Mouse (Mus musculus) midbrain, embryonic 15.5 days (tissue): Measurements from ENCODE around the gene Fgf22. TPM values are rescaled to one million over a fixed set of nuclear protein-coding genes. Genes with fewer than 3 reads are reported as not detected.
"Not testable (repeated sequence)": the region's sequence is repeated elsewhere in the genome, so short reads cannot be mapped to it uniquely, and the experiment has no call there.

ENCODE experiments used
- ATAC-seq: fragments of 200-750 bp; cut with Nextera tagmentation; replicated peaks from 2 replicates; pipeline ENCODE4 v1.8.0; 2017; ENCODE audit warnings: moderate TSS enrichment
- H3K27ac ChIP-seq: fragments of 300-500 bp; sonication (generic); 2 replicates; pipeline ENCODE4 v1.5.1; 2015; ENCODE audit warnings: mild to moderate bottlenecking, inconsistent platforms
- H3K27me3 ChIP-seq: fragments of 300-500 bp; sonication (generic); replicated peaks from 2 replicates; pipeline ENCODE4 v1.6.1; 2015; ENCODE audit warnings: inconsistent platforms
- H3K36me3 ChIP-seq: fragments of 300-500 bp; sonication (generic); replicated peaks from 2 replicates; pipeline ENCODE4 v1.6.1; 2015; ENCODE audit warnings: inconsistent platforms
- H3K4me1 ChIP-seq: fragments of 300-500 bp; sonication (generic); 2 replicates; pipeline ENCODE4 v1.6.1; 2015; ENCODE audit warnings: inconsistent platforms
- H3K4me2 ChIP-seq: fragments of 300-500 bp; sonication (generic); 2 replicates; pipeline ENCODE4 v1.6.1; 2015; ENCODE audit warnings: inconsistent platforms, mild to moderate bottlenecking, moderate library complexity
- H3K4me3 ChIP-seq: fragments of 300-500 bp; sonication (generic); 2 replicates; pipeline ENCODE4 v1.5.1; 2015; ENCODE audit warnings: mild to moderate bottlenecking, inconsistent platforms
- H3K9ac ChIP-seq: fragments of 300-500 bp; sonication (generic); 2 replicates; pipeline ENCODE4 v1.6.1; 2015; ENCODE audit warnings: mild to moderate bottlenecking, inconsistent platforms
- H3K9me3 ChIP-seq: fragments of 300-500 bp; sonication (generic); 2 replicates; pipeline ENCODE4 v1.6.1; 2016; ENCODE audit warnings: inconsistent platforms
- WGBS: fragments of 180-500 bp; shearing (Covaris S2); methylation state at CpG from one replicate; pipeline ENCODE4 v1.1.7; 2015; ENCODE audit warnings: mixed read lengths; 5-methylcytosine and 5-hydroxymethylcytosine counted together
- polyA plus RNA-seq: library from polyadenylated mRNA; unstranded; fragments of >200 nt; fragmentation: Nextera tagmentation; extraction: Ambion mirVana; gene quantifications from 2 replicates; pipeline ENCODE4 v1.2.1, GENCODE M21; 2015

The Fgf22 gene
- polyA plus RNA-seq, 1 experiment from 2014 or later = 1.6 TPM

- H3K9me3 ChIP-seq = peaks cover 23% of the 10 kb centered on the region
- H3K4me3 ChIP-seq = no peak overlapping the region
- H3K27ac ChIP-seq = no peak overlapping the region
- peaks cover 94% of the 10 kb centered on the region for H3K36me3 ChIP-seq
- H3K27me3 ChIP-seq = peaks cover 6% of the 10 kb centered on the region; the same call in 1 of the 2 replicates
- H3K4me1 ChIP-seq = no peaks in the 10 kb centered on the region
- H3K9ac ChIP-seq = no peak overlapping the region
- ATAC-seq = no peak
- 85% methylated on average over 10 of the region's 10 CpGs for WGBS
- H3K4me2 ChIP-seq = no peak overlapping the region
These were observed 16.6 kb upstream of the Fgf22 start for GRCm38 (mm10) chr10:79738259-79738658.

- Histone ChIP-seq H3K9ac (no peak overlapping the region), H3K36me3 (peaks cover 88% of the 10 kb centered on the region), H3K4me3 (no peak overlapping the region), H3K4me1 (no peaks in the 10 kb centered on the region), H3K27me3 (peaks cover 6% of the 10 kb centered on the region; the same call in 1 of the 2 replicates), H3K4me2 (no peak overlapping the region), H3K9me3 (peaks cover 23% of the 10 kb centered on the region), H3K27ac (no peak overlapping the region)
- no peak for ATAC-seq
- WGBS = 96% methylated on average over 28 of the region's 28 CpGs
These were observed 15.6 kb upstream of the Fgf22 start for GRCm38 (mm10) chr10:79739234-79739633.

- WGBS = 60% methylated on average over 11 of the region's 11 CpGs
- H3K4me3 ChIP-seq = no peak overlapping the region
These were observed 14.0 kb upstream of the Fgf22 start for GRCm38 (mm10) chr10:79740863-79741262.

GRCm38 (mm10) chr10:79743161-79743560 is 11.7 kb upstream of the Fgf22 start:
- no peak for ATAC-seq
- no peak overlapping the region for H3K9ac ChIP-seq
- no peak overlapping the region for H3K4me2 ChIP-seq
- no peak overlapping the region for H3K27ac ChIP-seq
- H3K36me3 ChIP-seq = peaks cover 50% of the 10 kb centered on the region
- H3K9me3 ChIP-seq = peaks cover 17% of the 10 kb centered on the region
- H3K27me3 ChIP-seq = no peaks in the 10 kb centered on the region
- 88% methylated on average over 11 of the region's 11 CpGs for WGBS
- H3K4me1 ChIP-seq = peaks cover 17% of the 10 kb centered on the region
- H3K4me3 ChIP-seq = no peak overlapping the region

More at GRCm38 (mm10) chr10:79740863-79741262, 14.0 kb upstream of the Fgf22 start:
- no peak for ATAC-seq
- Histone ChIP-seq H3K27ac (no peak overlapping the region), H3K36me3 (peaks cover 73% of the 10 kb centered on the region), H3K9me3 (peaks cover 23% of the 10 kb centered on the region), H3K9ac (no peak overlapping the region), H3K4me1 (peaks cover 8% of the 10 kb centered on the region), H3K4me2 (no peak overlapping the region), H3K27me3 (peaks cover under 1% of the 10 kb centered on the region; the same call in 1 of the 2 replicates)

- Histone ChIP-seq H3K9ac (no peak overlapping the region), H3K27ac (no peak overlapping the region), H3K4me1 (peaks cover 17% of the 10 kb centered on the region), H3K4me3 (no peak overlapping the region), H3K9me3 (peaks cover 12% of the 10 kb centered on the region), H3K27me3 (no peaks in the 10 kb centered on the region), H3K36me3 (peaks cover 43% of the 10 kb centered on the region), H3K4me2 (no peak overlapping the region)
- 94% methylated on average over 15 of the region's 15 CpGs for WGBS
- ATAC-seq = no peak
These were observed 11.1 kb upstream of the Fgf22 start for GRCm38 (mm10) chr10:79743650-79744365.

GRCm38 (mm10) chr10:79745411-79745810 is 9.5 kb upstream of the Fgf22 start:
- no peak for ATAC-seq
- peak overlapping the region; percentile 67 for H3K4me3 ChIP-seq
- 94% methylated on average over 3 of the region's 3 CpGs for WGBS

GRCm38 (mm10) chr10:79745898-79746773 is 8.7 kb upstream of the Fgf22 start, which contains the start of gene Polrmt:
Gene Polrmt (minus strand): TSS chr10:79746581.
- WGBS = 3% methylated on average over 38 of the region's 38 CpGs
- Histone ChIP-seq H3K4me1 (peaks cover 17% of the 10 kb centered on the region), H3K4me3 (peak within 1 kb of the TSS; percentile 67), H3K27me3 (no peaks in the 10 kb centered on the region), H3K4me2 (peak within 1 kb of the TSS; percentile 83), H3K36me3 (peaks cover 20% of the 10 kb centered on the region), H3K9ac (peak within 1 kb of the TSS; percentile 64), H3K9me3 (no peaks in the 10 kb centered on the region), H3K27ac (peak within 1 kb of the TSS; percentile 53; the same call in 1 of the 2 replicates)
- ATAC-seq = peak; percentile 95

More at GRCm38 (mm10) chr10:79745411-79745810, 9.5 kb upstream of the Fgf22 start:
- peak overlapping the region; percentile 83 for H3K4me2 ChIP-seq
- H3K9ac ChIP-seq = 0 out of 2 replicates have a peak overlapping the region, but pooled peaks have one; percentile 64
- H3K36me3 ChIP-seq = peaks cover 27% of the 10 kb centered on the region
- H3K27ac ChIP-seq = no peak overlapping the region
- H3K27me3 ChIP-seq = no peaks in the 10 kb centered on the region
- H3K9me3 ChIP-seq = no peaks in the 10 kb centered on the region
- H3K4me1 ChIP-seq = peaks cover 17% of the 10 kb centered on the region

- ATAC-seq = peak; percentile 70
- Histone ChIP-seq H3K9ac (0 out of 2 replicates have a peak overlapping the region, but pooled peaks have one; percentile 9), H3K9me3 (no peaks in the 10 kb centered on the region), H3K4me3 (0 out of 2 replicates have a peak overlapping the region, but pooled peaks have one; percentile 9), H3K36me3 (peaks cover 14% of the 10 kb centered on the region), H3K4me2 (peak overlapping the region; percentile 83), H3K27ac (0 out of 2 replicates have a peak overlapping the region, but pooled peaks have one; percentile 45), H3K27me3 (no peaks in the 10 kb centered on the region), H3K4me1 (peaks cover 17% of the 10 kb centered on the region)
- WGBS = 21% methylated on average over 6 of the region's 6 CpGs
These were observed 8.1 kb upstream of the Fgf22 start for GRCm38 (mm10) chr10:79746774-79747151.

- no peaks in the 10 kb centered on the region; the same call in 1 of the 2 replicates for H3K36me3 ChIP-seq
- ATAC-seq = no peak
- no peak overlapping the region for H3K27ac ChIP-seq
- peaks cover 17% of the 10 kb centered on the region for H3K4me1 ChIP-seq
- H3K9ac ChIP-seq = no peak overlapping the region
- no peaks in the 10 kb centered on the region for H3K9me3 ChIP-seq
- H3K4me2 ChIP-seq = no peak overlapping the region
- 75% methylated on average over 6 of the region's 6 CpGs for WGBS
- H3K4me3 ChIP-seq = no peak overlapping the region
- H3K27me3 ChIP-seq = no peaks in the 10 kb centered on the region
These were observed 6.4 kb upstream of the Fgf22 start for GRCm38 (mm10) chr10:79748496-79748895.

GRCm38 (mm10) chr10:79755854-79756253 is 978 bp downstream of the Fgf22 start:
- peak; percentile 19; the same call in 1 of the 2 replicates for ATAC-seq
- no peak overlapping the region for H3K27ac ChIP-seq
- WGBS = 81% methylated on average over 3 of the region's 3 CpGs
- no peak overlapping the region for H3K9ac ChIP-seq
- no peak overlapping the region for H3K4me3 ChIP-seq
- no peak overlapping the region for H3K4me2 ChIP-seq
- no peaks in the 10 kb centered on the region for H3K27me3 ChIP-seq
- H3K36me3 ChIP-seq = peaks cover 41% of the 10 kb centered on the region
- peaks cover 8% of the 10 kb centered on the region for H3K4me1 ChIP-seq
- no peaks in the 10 kb centered on the region for H3K9me3 ChIP-seq

- peaks cover 49% of the 10 kb centered on the region for H3K36me3 ChIP-seq
- H3K9ac ChIP-seq = no peak overlapping the region
- WGBS = 92% methylated on average over 24 of the region's 24 CpGs
- no peak for ATAC-seq
- no peaks in the 10 kb centered on the region for H3K9me3 ChIP-seq
- H3K4me3 ChIP-seq = no peak overlapping the region
- H3K27me3 ChIP-seq = no peaks in the 10 kb centered on the region
- no peak overlapping the region for H3K4me2 ChIP-seq
- no peak overlapping the region for H3K27ac ChIP-seq
- peaks cover 8% of the 10 kb centered on the region for H3K4me1 ChIP-seq
These were observed 1.8 kb downstream of the Fgf22 start for GRCm38 (mm10) chr10:79756660-79757059.

GRCm38 (mm10) chr10:79759675-79760074 is 4.8 kb downstream of the Fgf22 start:
- Histone ChIP-seq H3K36me3 (peaks cover 53% of the 10 kb centered on the region), H3K4me1 (peaks cover 17% of the 10 kb centered on the region)
- not testable (repeated sequence) for H3K27me3 ChIP-seq, H3K4me2 ChIP-seq, ATAC-seq, H3K9ac ChIP-seq, H3K4me3 ChIP-seq, H3K27ac ChIP-seq, H3K9me3 ChIP-seq
- 90% methylated on average over 1 of the region's 1 CpGs for WGBS
